Mouse (Mus musculus): ENCODE measurements around the gene Hes3. TPM values are rescaled to one million over a fixed set of nuclear protein-coding genes. Genes with fewer than 3 reads are reported as not detected.
A peak's percentile ranks its signal among the peaks of the same experiment; 100 is the strongest.

The Hes3 gene
- total RNA-seq (2022) = not detected

- no peak for DNase-seq (ENCODE audit: low spot score)
These were observed at the start of gene Hes3 for GRCm38 (mm10) chr4:152291562-152291961. Hes3 (minus strand) TSS chr4:152291662.

- no peak for DNase-seq (ENCODE audit: low spot score)
These were observed 49.3 kb upstream of the Hes3 start for GRCm38 (mm10) chr4:152340584-152341284.

DNA sequence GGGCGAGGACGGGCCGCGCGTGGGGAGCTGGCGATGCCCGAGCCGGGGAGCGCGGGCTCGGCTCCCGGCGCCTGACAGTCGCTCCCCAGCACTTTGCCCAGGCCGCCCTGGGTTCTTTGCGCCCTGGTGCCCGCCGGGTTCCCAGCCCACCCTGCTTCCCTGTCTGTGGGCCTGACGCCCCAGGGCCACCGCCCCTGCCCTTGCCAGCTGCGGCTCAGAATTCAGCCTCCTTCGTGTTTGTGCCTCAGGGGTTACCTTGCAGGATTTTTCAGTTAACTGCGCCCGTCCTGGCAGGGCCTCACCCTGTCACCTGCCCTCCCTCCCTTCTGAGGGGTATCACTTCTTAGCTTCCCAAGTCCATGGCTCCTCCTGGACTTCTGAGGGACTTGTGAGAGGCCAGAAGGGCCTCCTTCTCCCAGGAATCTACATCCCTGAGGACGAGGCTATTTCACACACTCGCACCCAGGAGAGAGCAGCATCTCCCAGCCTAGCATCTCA is 47.9 kb upstream of the Hes3 start:
- no peak for DNase-seq (ENCODE audit: low spot score)

- DNase-seq (ENCODE audit: low spot score) = no peak
These were observed 47.2 kb upstream of the Hes3 start, which contains the start of gene Chd5 for GRCm38 (mm10) chr4:152338419-152339292. Chd5 (plus strand) TSS chr4:152338651.

- DNase-seq (ENCODE audit: low spot score) = no peak
These were observed 46.3 kb upstream of the Hes3 start for GRCm38 (mm10) chr4:152337772-152338171.

DNA sequence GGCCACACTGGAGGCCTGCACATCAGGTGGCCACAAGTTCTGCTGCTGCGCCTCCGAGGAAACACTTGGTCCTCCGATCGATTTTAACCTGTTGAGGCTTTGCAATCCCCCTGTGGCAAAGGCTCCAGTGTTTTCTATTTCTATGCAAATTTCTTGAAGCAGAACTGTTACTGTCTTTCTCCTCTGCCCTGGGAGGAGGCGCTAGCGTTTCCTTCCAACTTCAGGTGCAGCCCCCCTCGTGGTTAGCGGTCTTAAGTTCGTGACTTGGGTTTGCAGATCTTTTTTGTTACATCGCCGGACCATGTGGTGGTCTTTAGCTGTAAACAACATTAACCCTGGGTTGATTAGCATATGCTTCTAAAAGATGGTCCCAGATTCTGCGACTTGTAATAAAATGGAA is 42.1 kb upstream of the Hes3 start:
- DNase-seq (ENCODE audit: low spot score) = no peak

- DNase-seq (ENCODE audit: low spot score) = peak; percentile 68
These were observed 41.5 kb upstream of the Hes3 start for GRCm38 (mm10) chr4:152332952-152333351.

DNA sequence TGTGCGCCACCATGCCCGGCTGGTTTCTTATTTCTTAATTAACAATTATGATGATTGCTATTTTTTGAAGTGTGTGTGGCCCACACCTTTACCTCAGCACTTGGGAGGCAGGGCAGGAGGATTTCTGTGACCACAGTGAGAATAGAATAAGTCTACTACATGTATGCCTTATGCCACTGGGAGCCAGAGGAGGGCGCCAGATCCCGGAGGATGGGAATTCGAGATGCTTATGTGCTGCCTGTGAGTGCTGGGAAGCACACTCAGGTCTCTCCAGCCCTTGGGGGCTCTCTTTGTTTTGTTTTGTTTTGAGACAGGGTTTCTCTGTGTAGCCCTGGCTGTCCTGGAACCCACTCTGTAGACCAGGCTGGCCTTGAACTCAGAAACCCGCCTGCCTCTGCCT is 37.2 kb upstream of the Hes3 start:
- DNase-seq (ENCODE audit: low spot score) = no peak

- DNase-seq (ENCODE audit: low spot score) = no peak
These were observed 35.1 kb upstream of the Hes3 start for GRCm38 (mm10) chr4:152326543-152326942.

DNA sequence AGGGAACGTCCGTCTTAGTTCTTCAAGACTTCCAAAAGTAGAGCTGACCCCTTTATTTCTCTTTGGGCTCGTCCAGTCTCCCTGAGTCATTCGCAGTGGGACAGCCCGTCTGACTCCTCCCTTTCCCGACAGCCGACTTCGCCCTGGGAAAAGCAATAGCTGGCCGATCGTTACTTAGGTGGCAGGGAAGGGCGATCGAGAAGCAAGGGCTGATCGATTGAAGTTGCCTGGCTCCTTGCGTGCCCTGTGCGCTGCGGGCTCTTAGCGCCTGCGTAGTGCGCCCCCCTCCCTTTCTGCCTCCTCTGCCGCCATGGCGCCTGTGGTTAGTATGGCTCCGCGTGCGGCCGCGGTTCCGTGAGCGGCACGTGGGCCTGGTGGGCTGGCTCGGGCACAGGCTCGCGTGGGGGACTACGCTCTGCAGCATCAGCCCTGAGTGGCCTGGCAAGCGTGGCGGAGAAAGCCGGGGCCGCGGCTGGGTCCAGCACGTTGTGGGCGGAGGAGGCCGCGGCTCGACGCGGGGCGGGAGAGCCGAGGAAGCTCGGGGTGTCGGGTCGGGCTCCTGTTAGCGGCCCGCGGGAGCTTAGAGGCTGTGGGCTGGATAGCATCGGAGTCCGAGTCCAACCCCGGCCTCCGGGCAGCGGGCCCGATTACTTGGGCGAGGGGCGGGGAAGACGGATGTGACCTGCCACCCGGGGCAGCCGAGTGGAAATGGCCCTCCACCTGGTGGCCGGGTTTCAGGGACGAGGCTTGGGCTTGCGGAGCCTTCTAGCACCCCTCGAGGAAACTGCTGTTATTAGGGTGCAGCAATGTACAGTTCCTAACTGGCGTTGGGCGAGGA is 34.3 kb upstream of the Hes3 start, which contains the start of gene Rpl22:
TSS of gene Rpl22 (plus strand) at position 169 of the 838 bp plus-strand sequence.
- peak; percentile 96 for DNase-seq (ENCODE audit: low spot score)

DNA sequence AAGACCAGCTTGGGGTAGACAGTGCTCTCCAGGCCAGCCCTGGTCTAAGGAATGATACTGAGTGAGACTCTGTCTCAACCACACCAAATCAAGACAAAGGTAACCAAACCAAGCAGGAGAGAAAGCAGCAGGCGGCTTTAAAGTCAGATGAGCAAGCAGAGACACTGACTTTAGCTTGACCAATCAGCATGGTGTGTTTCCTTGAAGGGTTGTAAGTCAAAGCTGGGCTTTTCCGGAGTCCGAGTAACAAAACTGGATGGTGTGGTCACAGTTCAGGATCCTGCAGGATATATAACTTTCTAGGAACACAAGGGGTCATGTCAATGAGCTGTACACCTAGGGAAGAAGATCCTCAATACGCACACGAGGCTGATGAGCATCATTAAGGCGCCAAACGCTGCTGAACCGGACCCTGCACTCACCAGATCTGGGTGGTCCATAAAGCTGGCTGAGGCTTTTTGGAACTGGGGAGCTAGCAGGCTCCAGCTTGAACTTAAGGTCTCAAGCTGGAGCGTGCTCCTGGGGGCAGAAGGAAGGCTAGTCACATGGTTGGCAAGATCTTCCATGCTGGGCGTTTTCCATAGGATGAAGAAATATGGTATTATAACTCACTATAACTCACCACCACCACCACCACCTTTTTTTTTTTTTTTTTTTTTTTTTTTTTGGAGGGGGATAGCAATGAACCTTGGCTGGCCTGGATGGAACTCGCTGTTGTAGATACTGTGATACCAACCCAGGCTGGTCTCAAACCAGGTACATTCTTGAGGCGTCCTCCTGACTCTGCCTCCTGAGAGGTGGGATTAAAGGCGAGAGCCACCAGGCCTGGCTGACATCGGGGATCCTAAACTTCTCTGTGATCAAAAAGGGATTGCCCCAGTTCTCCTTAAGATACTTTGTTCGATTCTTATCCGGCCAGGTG is 33.4 kb upstream of the Hes3 start:
- no peak for DNase-seq (ENCODE audit: low spot score)

- no peak for DNase-seq (ENCODE audit: low spot score)
These were observed 30.0 kb upstream of the Hes3 start for GRCm38 (mm10) chr4:152321464-152321863.

GRCm38 (mm10) chr4:152318517-152319234 is 27.2 kb upstream of the Hes3 start, which contains the start of gene Rnf207:
Rnf207 (minus strand) TSS chr4:152318993.
- peak; percentile 58 for DNase-seq (ENCODE audit: low spot score)

DNA sequence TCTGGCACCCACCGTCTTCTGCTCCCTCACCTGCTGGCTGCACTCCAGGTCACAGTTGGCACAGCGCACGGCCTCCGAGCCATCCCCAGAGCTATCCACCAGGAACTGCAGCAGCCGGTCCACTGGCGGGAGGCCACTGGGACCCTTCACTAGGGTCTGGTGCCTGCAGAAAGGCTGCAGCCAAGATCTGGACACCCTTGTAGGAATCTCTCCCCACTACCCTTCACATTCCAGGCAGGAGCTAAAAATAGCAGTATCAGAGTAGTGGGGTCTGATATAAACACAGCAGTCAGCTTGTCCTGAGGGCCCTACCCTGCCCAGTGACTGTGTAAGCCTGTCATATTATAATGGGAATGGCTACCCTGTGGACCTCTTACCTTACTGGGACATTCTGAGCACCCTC is 26.2 kb upstream of the Hes3 start:
- no peak for DNase-seq (ENCODE audit: low spot score)

- no peak for DNase-seq (ENCODE audit: low spot score)
These were observed 24.2 kb upstream of the Hes3 start for GRCm38 (mm10) chr4:152315498-152316213.

GRCm38 (mm10) chr4:152313934-152314333 is 22.5 kb upstream of the Hes3 start:
- DNase-seq (ENCODE audit: low spot score) = no peak

DNA sequence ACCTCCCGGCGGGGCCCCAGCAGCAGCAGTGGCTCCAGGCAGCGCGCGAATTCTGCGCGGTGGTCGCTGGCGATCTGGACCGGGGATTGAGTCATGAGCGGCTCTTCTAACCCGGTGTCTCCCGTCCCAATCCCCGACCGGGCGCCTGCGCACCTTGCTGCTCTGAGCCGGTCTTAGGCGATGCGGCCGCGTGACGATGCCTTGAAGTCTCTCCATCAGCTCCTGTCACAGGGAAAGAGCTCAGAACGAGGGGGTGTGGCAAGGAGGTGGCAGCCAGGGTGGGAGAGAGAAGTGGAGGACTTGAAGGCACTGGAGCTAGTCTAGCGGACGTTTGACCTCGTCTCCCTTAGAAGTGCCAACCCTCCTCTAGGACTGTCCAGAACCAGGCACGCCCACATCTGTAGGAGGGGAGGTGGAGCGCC is 21.8 kb upstream of the Hes3 start:
- DNase-seq (ENCODE audit: low spot score) = no peak

- no peak for DNase-seq (ENCODE audit: low spot score)
These were observed 20.7 kb upstream of the Hes3 start for GRCm38 (mm10) chr4:152312186-152312585.

DNA sequence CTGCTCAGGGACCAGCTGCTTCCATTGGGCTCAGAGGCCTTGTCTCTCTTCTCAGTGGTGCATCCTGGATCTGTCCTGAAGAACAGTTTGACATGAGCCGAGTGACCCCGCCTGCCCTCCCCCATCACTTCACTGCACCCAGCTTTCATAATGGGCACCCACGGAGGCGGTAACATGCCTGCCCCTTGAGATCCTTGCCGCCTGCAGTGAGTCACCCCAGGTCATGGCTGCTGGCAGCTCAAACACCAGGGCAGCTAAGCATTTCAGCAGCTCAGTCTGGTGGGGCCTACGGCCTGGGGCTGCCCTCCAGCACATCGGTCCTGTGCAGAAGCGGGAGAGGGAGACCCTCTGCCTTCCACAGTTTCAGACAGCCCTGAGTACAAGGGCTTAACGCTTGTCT is 16.1 kb upstream of the Hes3 start:
- DNase-seq (ENCODE audit: low spot score) = no peak
